Mouse (Mus musculus) heart, embryonic 11.5 days (tissue): Measurements from ENCODE around the gene Zranb2. TPM values are rescaled to one million over a fixed set of nuclear protein-coding genes. Genes with fewer than 3 reads are reported as not detected.

Experiments
- ATAC-seq: fragments of 200-750 bp; cut with Nextera tagmentation; replicated peaks from 2 replicates; pipeline ENCODE4 v1.8.0; 2017; ENCODE audit warnings: moderate library complexity; ENCODE audit not compliant: insufficient number of reproducible peaks, low FRiP score, low TSS enrichment
- H3K27ac ChIP-seq: fragments of 300-500 bp; sonication (generic); 2 replicates; pipeline ENCODE4 v1.5.1; 2014; ENCODE audit warnings: mild to moderate bottlenecking, low read depth, low read length
- H3K27me3 ChIP-seq: fragments of 300-500 bp; sonication (generic); 2 replicates; pipeline ENCODE4 v1.6.1; 2014; ENCODE audit warnings: mild to moderate bottlenecking, low read length, mixed read lengths; ENCODE audit not compliant: control insufficient read depth, insufficient read depth
- H3K36me3 ChIP-seq: fragments of 300-500 bp; sonication (generic); 2 replicates; pipeline ENCODE4 v1.6.1; 2014; ENCODE audit warnings: mild to moderate bottlenecking, low read length, moderate library complexity, mixed read lengths; ENCODE audit not compliant: control insufficient read depth, insufficient read depth
- H3K4me1 ChIP-seq: fragments of 300-500 bp; sonication (generic); 2 replicates; pipeline ENCODE4 v1.6.1; 2014; ENCODE audit warnings: low read length; ENCODE audit not compliant: control insufficient read depth, insufficient read depth
- H3K4me2 ChIP-seq: fragments of 300-500 bp; sonication (generic); 2 replicates; pipeline ENCODE4 v1.6.1; 2014; ENCODE audit warnings: mild to moderate bottlenecking, moderate library complexity
- H3K4me3 ChIP-seq: fragments of 300-500 bp; sonication (generic); 2 replicates; pipeline ENCODE4 v1.5.1; 2014; ENCODE audit warnings: low read depth, low read length
- H3K9ac ChIP-seq: fragments of 300-500 bp; sonication (generic); 2 replicates; pipeline ENCODE4 v1.6.1; 2014; ENCODE audit warnings: mild to moderate bottlenecking, low read depth, low read length, moderate library complexity
- H3K9me3 ChIP-seq: fragments of 300-500 bp; sonication (generic); replicated peaks from 2 replicates; pipeline ENCODE4 v1.6.1; 2016; ENCODE audit warnings: low read length; ENCODE audit not compliant: control insufficient read depth
- WGBS: fragments of 180-500 bp; shearing (Covaris S2); extraction: QIAGEN DNeasy Blood & Tissue Kit; methylation state at CpG from one replicate; pipeline ENCODE4 v1.1.7; 2014; ENCODE audit not compliant: insufficient replicate concordance; 5-methylcytosine and 5-hydroxymethylcytosine counted together
- polyA plus RNA-seq: library from polyadenylated mRNA; unstranded; fragments of >200 nt; fragmentation: Nextera tagmentation; extraction: Ambion mirVana; gene quantifications from 2 replicates; pipeline ENCODE4 v1.2.1, GENCODE M21; 2014

Zranb2 gene
- polyA plus RNA-seq, 1 experiment from 2014 or later = 85.6 TPM

DNA sequence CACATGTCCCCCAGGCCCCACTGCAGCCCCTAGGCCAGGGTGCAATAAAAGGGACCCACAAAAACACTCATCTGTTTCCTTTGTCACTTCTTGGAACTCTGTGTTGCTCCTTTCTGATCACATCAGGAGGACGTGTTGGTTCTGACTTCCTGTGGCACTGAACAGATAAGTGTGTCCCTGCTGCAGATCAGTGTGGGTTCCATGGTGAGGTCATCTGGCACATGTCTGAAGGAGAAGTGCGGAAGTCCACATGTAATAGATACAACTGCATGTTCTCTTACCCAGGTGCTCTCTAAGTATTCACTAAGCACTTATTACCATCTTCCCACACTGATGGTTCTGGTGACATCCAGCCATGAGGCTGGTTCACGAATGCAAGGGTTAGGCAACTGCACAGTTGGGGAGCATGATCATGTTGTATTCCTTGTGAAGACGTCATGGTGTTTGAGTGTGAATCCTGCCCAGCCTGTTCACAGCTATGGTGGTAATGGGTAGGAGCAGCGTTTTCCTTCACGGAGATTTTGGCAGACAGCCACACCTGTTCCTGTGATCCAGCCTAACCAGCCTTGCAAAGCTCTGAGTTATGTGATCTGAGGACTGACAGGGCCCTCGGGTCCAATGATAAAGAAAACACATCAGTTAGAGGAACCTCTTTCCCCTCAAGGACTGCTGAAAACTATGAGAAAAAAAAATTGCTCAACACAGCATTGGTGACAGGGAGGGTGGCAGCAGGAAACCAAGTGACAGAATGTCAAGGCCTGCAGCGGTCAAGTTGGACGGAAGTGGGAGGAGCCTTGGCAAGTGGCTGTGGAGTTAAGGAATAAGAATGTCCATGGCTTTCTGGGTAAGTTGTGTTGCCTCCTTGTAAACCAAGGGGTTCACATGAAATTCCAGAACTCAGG is 41.7 kb downstream of the Zranb2 start:
- Histone ChIP-seq H3K4me3 (no peak overlapping the region), H3K4me2 (no peak overlapping the region)

GRCm38 (mm10) chr3:157576343-157576722 is 42.4 kb downstream of the Zranb2 start:
- H3K4me3 ChIP-seq = no peak overlapping the region
- no peak overlapping the region for H3K4me2 ChIP-seq
- no peak overlapping the region for H3K27ac ChIP-seq
- WGBS = 74% methylated on average over 1 of the region's 1 CpGs
- H3K27me3 ChIP-seq = no peaks in the 10 kb centered on the region
- ATAC-seq = no peak
- H3K9me3 ChIP-seq = no peaks in the 10 kb centered on the region
- no peak overlapping the region for H3K9ac ChIP-seq
- H3K36me3 ChIP-seq = no peaks in the 10 kb centered on the region
- 0 out of 2 replicates have a peak, but pooled peaks cover 3% of the 10 kb centered on the region for H3K4me1 ChIP-seq

More for the DNA sequence above, 41.7 kb downstream of the Zranb2 start:
- Histone ChIP-seq H3K36me3 (no peaks in the 10 kb centered on the region), H3K4me1 (0 out of 2 replicates have a peak, but pooled peaks cover 3% of the 10 kb centered on the region), H3K9me3 (no peaks in the 10 kb centered on the region), H3K27ac (no peak overlapping the region), H3K9ac (no peak overlapping the region), H3K27me3 (no peaks in the 10 kb centered on the region)
- 69% methylated on average over 9 of the region's 9 CpGs for WGBS
- ATAC-seq = no peak

GRCm38 (mm10) chr3:157576862-157577261 is 42.9 kb downstream of the Zranb2 start:
- no peak for ATAC-seq
- Histone ChIP-seq H3K9me3 (no peaks in the 10 kb centered on the region), H3K27me3 (no peaks in the 10 kb centered on the region), H3K36me3 (no peaks in the 10 kb centered on the region), H3K9ac (no peak overlapping the region), H3K4me1 (0 out of 2 replicates have a peak, but pooled peaks cover 3% of the 10 kb centered on the region), H3K4me2 (no peak overlapping the region), H3K4me3 (no peak overlapping the region), H3K27ac (no peak overlapping the region)
- 64% methylated on average over 1 of the region's 1 CpGs for WGBS

DNA sequence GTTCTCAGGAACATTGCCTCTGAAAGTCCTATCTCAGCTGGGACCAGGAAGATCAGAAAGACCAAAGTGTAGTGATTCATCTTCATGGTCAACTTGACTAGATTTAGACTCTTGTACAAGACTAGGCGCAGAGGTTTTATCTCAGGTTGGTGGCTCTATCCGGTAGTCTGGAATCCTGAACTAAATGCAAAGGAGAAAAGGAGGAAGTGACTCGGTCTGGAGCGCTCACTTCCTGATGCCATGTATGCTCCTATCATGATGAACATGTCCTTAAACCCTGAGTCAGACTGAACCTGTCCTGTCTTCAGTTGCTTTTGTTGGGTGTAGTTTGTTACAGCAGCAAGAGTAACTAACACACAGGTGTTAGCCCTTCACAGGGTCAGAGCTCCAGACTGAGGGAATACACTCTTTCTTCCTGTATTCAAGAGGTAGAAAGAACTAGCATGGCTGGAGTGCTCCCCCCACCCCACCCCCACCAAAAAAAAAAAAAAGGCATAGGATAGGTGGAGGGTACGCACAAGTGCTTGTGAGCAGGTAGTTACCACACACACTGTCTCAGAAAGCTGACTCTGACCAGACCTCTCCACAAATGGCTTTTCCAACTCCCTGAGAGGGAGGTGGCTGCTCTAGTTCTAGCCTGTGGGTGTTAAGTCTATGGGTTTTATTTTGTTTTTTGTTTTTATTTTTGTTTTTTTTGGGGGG is 44.7 kb downstream of the Zranb2 start:
- WGBS = 70% methylated on average over 5 of the region's 5 CpGs
- Histone ChIP-seq H3K4me2 (no peak overlapping the region), H3K36me3 (no peaks in the 10 kb centered on the region), H3K9ac (no peak overlapping the region), H3K27ac (no peak overlapping the region), H3K27me3 (no peaks in the 10 kb centered on the region), H3K9me3 (no peaks in the 10 kb centered on the region), H3K4me1 (0 out of 2 replicates have a peak, but pooled peaks cover 3% of the 10 kb centered on the region), H3K4me3 (no peak overlapping the region)
- ATAC-seq = no peak

DNA sequence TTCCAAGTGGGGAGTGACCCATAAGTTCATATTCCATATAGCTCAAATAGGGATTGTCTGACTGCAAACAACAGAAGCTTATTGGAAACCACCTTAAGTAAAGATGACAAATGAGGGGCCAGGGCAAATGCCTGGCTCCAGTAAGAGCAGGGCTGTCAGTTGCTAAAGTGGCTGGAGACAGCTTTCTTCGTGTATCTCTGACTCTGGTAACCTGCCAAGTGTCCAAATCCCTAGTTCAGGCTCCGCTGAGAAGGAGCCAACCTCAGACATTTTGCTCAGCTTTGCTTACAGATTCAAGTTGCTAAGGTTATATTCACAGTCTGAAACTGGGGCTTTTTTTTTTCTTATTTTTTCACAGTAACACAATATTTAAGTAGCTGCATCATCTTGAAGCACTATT is 45.4 kb downstream of the Zranb2 start:
- H3K27me3 ChIP-seq = no peaks in the 10 kb centered on the region
- no peaks in the 10 kb centered on the region for H3K36me3 ChIP-seq
- H3K9me3 ChIP-seq = no peaks in the 10 kb centered on the region
- no peaks in the 10 kb centered on the region for H3K4me1 ChIP-seq
- no peak overlapping the region for H3K9ac ChIP-seq
- H3K4me2 ChIP-seq = no peak overlapping the region
- no peak overlapping the region for H3K4me3 ChIP-seq
- no peak overlapping the region for H3K27ac ChIP-seq
- no peak for ATAC-seq
- 44% methylated on average over 2 of the region's 2 CpGs for WGBS

- H3K9me3 ChIP-seq = no peaks in the 10 kb centered on the region
- ATAC-seq = no peak
- H3K27me3 ChIP-seq = no peaks in the 10 kb centered on the region
- H3K9ac ChIP-seq = no peak overlapping the region
- 45% methylated on average over 4 of the region's 4 CpGs for WGBS
- no peaks in the 10 kb centered on the region for H3K4me1 ChIP-seq
- no peak overlapping the region for H3K27ac ChIP-seq
- no peaks in the 10 kb centered on the region for H3K36me3 ChIP-seq
- no peak overlapping the region for H3K4me2 ChIP-seq
- no peak overlapping the region for H3K4me3 ChIP-seq
Observed at GRCm38 (mm10) chr3:157580299-157580698, 46.3 kb downstream of the Zranb2 start.

GRCm38 (mm10) chr3:157581755-157582154 is 47.8 kb downstream of the Zranb2 start:
- Histone ChIP-seq H3K4me2 (no peak overlapping the region), H3K27ac (no peak overlapping the region), H3K36me3 (no peaks in the 10 kb centered on the region), H3K9me3 (no peaks in the 10 kb centered on the region), H3K27me3 (no peaks in the 10 kb centered on the region), H3K4me1 (no peaks in the 10 kb centered on the region), H3K4me3 (no peak overlapping the region), H3K9ac (no peak overlapping the region)
- ATAC-seq = no peak
- 15% methylated on average over 2 of the region's 2 CpGs for WGBS

DNA sequence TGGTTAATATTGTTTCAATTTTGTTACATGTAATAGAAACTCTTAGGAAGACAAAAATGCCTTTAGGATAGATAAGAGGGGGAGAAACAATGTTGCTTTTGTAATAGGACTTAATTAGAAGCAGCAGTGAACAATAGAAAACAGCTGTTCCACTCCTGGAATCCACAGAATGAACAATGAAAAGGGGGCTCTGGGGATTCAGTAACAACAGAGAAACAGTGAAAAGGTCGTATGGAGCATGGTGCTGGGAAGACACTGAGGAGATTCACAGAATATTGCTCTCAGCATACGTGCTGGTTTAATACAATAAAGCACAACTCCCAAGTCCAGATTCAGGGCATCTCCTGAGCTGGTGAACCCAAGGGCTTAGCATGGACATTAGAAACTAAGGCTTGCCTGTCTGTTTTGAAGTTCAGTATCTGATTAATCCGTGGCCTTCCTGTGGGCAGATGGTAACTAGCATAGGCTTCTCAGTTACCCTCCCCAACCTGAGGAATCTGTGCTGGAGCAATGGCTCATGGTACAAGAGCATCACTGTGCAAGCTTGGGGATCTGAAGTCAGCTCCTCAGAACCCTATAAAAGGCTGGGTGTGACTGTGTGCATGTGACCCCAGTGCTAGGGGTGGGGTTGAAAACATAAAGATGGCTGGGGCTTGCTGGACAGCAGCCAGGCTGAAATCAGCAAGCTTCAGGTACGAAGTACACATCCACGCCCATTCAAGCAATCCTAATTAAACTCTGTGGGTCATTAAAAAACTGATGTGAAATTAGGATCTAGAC is 48.9 kb downstream of the Zranb2 start:
- Histone ChIP-seq H3K4me1 (no peaks in the 10 kb centered on the region), H3K4me3 (no peak overlapping the region), H3K9ac (no peak overlapping the region), H3K27me3 (no peaks in the 10 kb centered on the region), H3K9me3 (no peaks in the 10 kb centered on the region), H3K27ac (no peak overlapping the region), H3K4me2 (no peak overlapping the region), H3K36me3 (no peaks in the 10 kb centered on the region)
- 58% methylated on average over 5 of the region's 5 CpGs for WGBS
- ATAC-seq = no peak
